Mouse (Mus musculus) brain, adult 2 months (tissue): ENCODE results near the gene Syt2.

Experiments
- DNase-seq: peaks from one replicate; pipeline ENCODE4 v3.0.0; 2011; ENCODE audit warnings: low read depth, low spot score

The Syt2 gene

GRCm38 (mm10) chr1:134646261-134646962 lies at the start of gene Syt2:
Gene Syt2, plus strand, starts transcription at chr1:134646677.
- DNase-seq = peak; percentile 82

- no peak for DNase-seq
These were observed 49.0 kb upstream of the Syt2 start for GRCm38 (mm10) chr1:134597339-134598054.

- no peak for DNase-seq
These were observed 42.4 kb upstream of the Syt2 start for GRCm38 (mm10) chr1:134604086-134604485.

GRCm38 (mm10) chr1:134605670-134606069 lies 40.8 kb upstream of the Syt2 start:
- no peak for DNase-seq

- DNase-seq = no peak
These were observed 40.1 kb upstream of the Syt2 start for GRCm38 (mm10) chr1:134606381-134606780.

- DNase-seq = no peak
These were observed 39.2 kb upstream of the Syt2 start for GRCm38 (mm10) chr1:134607279-134607678.

- no peak for DNase-seq
These were observed 37.3 kb upstream of the Syt2 start for GRCm38 (mm10) chr1:134609172-134609571.

- no peak for DNase-seq
These were observed 31.9 kb upstream of the Syt2 start for GRCm38 (mm10) chr1:134614554-134614953.

GRCm38 (mm10) chr1:134614988-134615387 lies 31.5 kb upstream of the Syt2 start:
- DNase-seq = no peak

GRCm38 (mm10) chr1:134617656-134618055 lies 28.8 kb upstream of the Syt2 start:
- no peak for DNase-seq

GRCm38 (mm10) chr1:134625325-134625724 lies 21.2 kb upstream of the Syt2 start:
- peak; percentile 75 for DNase-seq

GRCm38 (mm10) chr1:134629455-134629854 lies 17.0 kb upstream of the Syt2 start:
- no peak for DNase-seq

GRCm38 (mm10) chr1:134634296-134634695 lies 12.2 kb upstream of the Syt2 start:
- no peak for DNase-seq

- DNase-seq = no peak
These were observed 10.2 kb upstream of the Syt2 start for GRCm38 (mm10) chr1:134636245-134636644.

- DNase-seq = peak; percentile 66
These were observed 9.8 kb upstream of the Syt2 start for GRCm38 (mm10) chr1:134636684-134637083.

GRCm38 (mm10) chr1:134638041-134638440 lies 8.4 kb upstream of the Syt2 start:
- DNase-seq = peak; percentile 73

GRCm38 (mm10) chr1:134638522-134638921 lies 8.0 kb upstream of the Syt2 start:
- DNase-seq = peak; percentile 81

- DNase-seq = peak; percentile 57
These were observed 7.0 kb upstream of the Syt2 start for GRCm38 (mm10) chr1:134639460-134639859.

GRCm38 (mm10) chr1:134641507-134641906 lies 5.0 kb upstream of the Syt2 start:
- no peak for DNase-seq

GRCm38 (mm10) chr1:134643702-134644101 lies 2.8 kb upstream of the Syt2 start:
- DNase-seq = no peak

- peak; percentile 50 for DNase-seq
These were observed 873 bp upstream of the Syt2 start for GRCm38 (mm10) chr1:134645408-134646200.

- DNase-seq = no peak
These were observed 446 bp downstream of the Syt2 start for GRCm38 (mm10) chr1:134646963-134647282.
